Mouse (Mus musculus): ENCODE data around the gene Tlr2. TPM values are rescaled to one million over a fixed set of nuclear protein-coding genes. Genes with fewer than 3 reads are reported as not detected.
"Not testable (repeated sequence)": the region's sequence is repeated elsewhere in the genome, so short reads cannot be mapped to it uniquely, and the experiment has no call there.

Gene Tlr2
- 100 to 1,000 TPM in 17 of 26 experiments, 10 to 100 TPM in 9; 22.9 to 531 (median 170) TPM for total RNA-seq (2018; cell fraction: chromatin; rRNA removed)
- 1,000 to 10,000 TPM in 1 of 26 experiments, 100 to 1,000 TPM in 22, 10 to 100 TPM in 3; 63.0 to 1,088 (median 155) TPM for total RNA-seq (2018; cell fraction: cytosol; rRNA removed)
- 100 to 1,000 TPM in 25 of 26 experiments, 10 to 100 TPM in 1; 53.8 to 939 (median 384) TPM for total RNA-seq (2018; cell fraction: nucleus; rRNA removed)
- polyA plus RNA-seq (2018): 28.8 to 125 TPM (median 41.5 TPM) in 3 replicates

GRCm38 (mm10) chr3:83841095-83841850, at the start of gene Tlr2:
TSS of gene Tlr2 (minus strand) at chr3:83841767.
- Histone ChIP-seq H3K4me3 (ENCODE audit: inconsistent target) (peak within 1 kb of the TSS; percentile 90), H3K79me2 (ENCODE audit: inconsistent target) (peaks cover 47% of the 10 kb centered on the region; the same call in 1 of the 2 replicates), H3K27ac (peak within 1 kb of the TSS; percentile 83), H3K36me3 (ENCODE audit: inconsistent target) (peaks cover 24% of the 10 kb centered on the region; the same call in 1 of the 2 replicates)
- WGBS (ENCODE audit: missing documents): 2% methylated on average over 35 of the region's 35 CpGs

GRCm38 (mm10) chr3:83885163-83885562, 43.6 kb upstream of the Tlr2 start:
- no peak overlapping the region for H3K4me3 ChIP-seq (ENCODE audit: inconsistent target)
- H3K79me2 ChIP-seq (ENCODE audit: inconsistent target): no peaks in the 10 kb centered on the region
- 0% methylated on average over 2 of the region's 2 CpGs for WGBS (ENCODE audit: missing documents)
- no peaks in the 10 kb centered on the region for H3K36me3 ChIP-seq (ENCODE audit: inconsistent target)
- peak overlapping the region; percentile 27; the same call in 1 of the 2 replicates for H3K27ac ChIP-seq

- not testable (repeated sequence) for H3K79me2 ChIP-seq (ENCODE audit: inconsistent target); H3K36me3 ChIP-seq (ENCODE audit: inconsistent target); H3K4me3 ChIP-seq (ENCODE audit: inconsistent target); H3K27ac ChIP-seq
- WGBS (ENCODE audit: missing documents): 95% methylated on average over 5 of the region's 5 CpGs
Observed at GRCm38 (mm10) chr3:83879261-83880050, 37.9 kb upstream of the Tlr2 start.

GRCm38 (mm10) chr3:83878801-83879200, 37.2 kb upstream of the Tlr2 start:
- Histone ChIP-seq H3K79me2 (ENCODE audit: inconsistent target) (no peaks in the 10 kb centered on the region), H3K36me3 (ENCODE audit: inconsistent target) (no peaks in the 10 kb centered on the region), H3K4me3 (ENCODE audit: inconsistent target) (no peak overlapping the region), H3K27ac (no peak overlapping the region)
- WGBS (ENCODE audit: missing documents): 92% methylated on average over 4 of the region's 4 CpGs

DNA sequence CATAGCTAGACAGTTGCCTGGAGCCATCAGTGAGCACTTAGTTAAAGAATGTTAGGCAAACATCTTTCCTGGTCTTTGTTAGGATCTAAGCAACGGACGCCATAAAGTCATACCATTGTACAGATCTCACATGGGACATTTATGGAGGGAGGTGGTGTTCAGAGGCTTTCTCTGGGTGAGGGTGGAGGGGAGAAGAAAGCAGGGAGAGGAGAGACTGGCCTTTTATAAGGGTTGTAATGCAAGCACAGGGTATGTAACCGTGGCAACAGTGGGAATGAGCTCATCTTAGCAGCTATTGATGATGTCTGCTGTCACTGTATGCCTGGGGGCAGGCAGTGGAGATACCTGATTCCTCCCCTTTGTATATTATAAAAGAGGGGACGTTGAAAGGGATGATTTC, 34.7 kb upstream of the Tlr2 start:
- Histone ChIP-seq H3K27ac (no peak overlapping the region), H3K79me2 (ENCODE audit: inconsistent target) (no peaks in the 10 kb centered on the region), H3K4me3 (ENCODE audit: inconsistent target) (no peak overlapping the region), H3K36me3 (ENCODE audit: inconsistent target) (no peaks in the 10 kb centered on the region)
- WGBS (ENCODE audit: missing documents): 91% methylated on average over 4 of the region's 4 CpGs

DNA sequence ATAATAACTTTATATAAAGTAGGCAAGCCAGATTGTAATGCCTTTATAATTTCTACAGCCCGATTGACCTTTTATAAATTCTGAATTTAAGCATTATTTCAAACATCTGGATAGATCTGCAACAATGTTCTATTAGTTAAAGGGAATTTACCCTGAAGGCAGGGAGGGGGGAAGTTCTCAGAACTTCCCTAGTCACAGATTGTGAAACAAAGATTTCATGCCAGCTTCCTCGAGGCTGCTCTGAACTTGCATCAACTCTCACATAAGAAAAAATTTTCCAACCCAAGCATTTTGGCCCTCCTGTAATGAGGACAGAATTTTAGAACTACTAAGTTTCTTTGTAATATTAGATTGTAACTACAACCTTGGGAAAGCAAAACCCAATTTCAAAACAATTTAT, 33.5 kb upstream of the Tlr2 start:
- H3K4me3 ChIP-seq (ENCODE audit: inconsistent target); H3K79me2 ChIP-seq (ENCODE audit: inconsistent target); H3K36me3 ChIP-seq (ENCODE audit: inconsistent target); H3K27ac ChIP-seq: not testable (repeated sequence)
- WGBS (ENCODE audit: missing documents): 46% methylated on average over 2 of the region's 2 CpGs

DNA sequence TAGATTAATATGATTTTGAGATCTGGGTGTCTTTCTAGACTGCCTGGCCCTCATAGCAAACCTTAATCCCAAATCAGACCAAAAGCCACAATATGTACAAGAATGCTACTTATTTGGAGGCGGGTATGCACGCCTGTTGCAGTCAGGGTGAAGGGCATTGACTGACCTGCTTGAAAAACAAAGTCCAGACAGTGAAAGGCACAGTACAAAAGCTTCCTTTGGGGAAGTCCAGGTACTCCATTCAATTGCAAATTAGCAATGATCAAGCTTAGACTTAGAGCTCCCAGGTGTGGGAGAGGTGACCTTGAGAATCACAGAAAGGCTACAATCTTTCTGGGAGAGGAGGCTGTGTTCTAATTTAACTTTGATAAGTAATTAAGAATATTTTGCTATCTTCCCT, 31.3 kb upstream of the Tlr2 start:
- H3K4me3 ChIP-seq (ENCODE audit: inconsistent target); H3K27ac ChIP-seq; H3K79me2 ChIP-seq (ENCODE audit: inconsistent target); H3K36me3 ChIP-seq (ENCODE audit: inconsistent target): not testable (repeated sequence)
- WGBS (ENCODE audit: missing documents): 100% methylated on average over 2 of the region's 2 CpGs

- 93% methylated on average over 4 of the region's 4 CpGs for WGBS (ENCODE audit: missing documents)
- H3K36me3 ChIP-seq (ENCODE audit: inconsistent target); H3K79me2 ChIP-seq (ENCODE audit: inconsistent target); H3K4me3 ChIP-seq (ENCODE audit: inconsistent target); H3K27ac ChIP-seq: not testable (repeated sequence)
Observed at GRCm38 (mm10) chr3:83871962-83872361, 30.4 kb upstream of the Tlr2 start.

GRCm38 (mm10) chr3:83871559-83871958, 30.0 kb upstream of the Tlr2 start:
- WGBS (ENCODE audit: missing documents): 95% methylated on average over 7 of the region's 7 CpGs
- not testable (repeated sequence) for H3K4me3 ChIP-seq (ENCODE audit: inconsistent target); H3K79me2 ChIP-seq (ENCODE audit: inconsistent target); H3K27ac ChIP-seq; H3K36me3 ChIP-seq (ENCODE audit: inconsistent target)

GRCm38 (mm10) chr3:83869776-83870175, 28.2 kb upstream of the Tlr2 start:
- WGBS (ENCODE audit: missing documents): 93% methylated on average over 2 of the region's 2 CpGs
- H3K27ac ChIP-seq: no peak overlapping the region
- H3K36me3 ChIP-seq (ENCODE audit: inconsistent target): no peaks in the 10 kb centered on the region
- H3K4me3 ChIP-seq (ENCODE audit: inconsistent target): no peak overlapping the region
- no peaks in the 10 kb centered on the region for H3K79me2 ChIP-seq (ENCODE audit: inconsistent target)

DNA sequence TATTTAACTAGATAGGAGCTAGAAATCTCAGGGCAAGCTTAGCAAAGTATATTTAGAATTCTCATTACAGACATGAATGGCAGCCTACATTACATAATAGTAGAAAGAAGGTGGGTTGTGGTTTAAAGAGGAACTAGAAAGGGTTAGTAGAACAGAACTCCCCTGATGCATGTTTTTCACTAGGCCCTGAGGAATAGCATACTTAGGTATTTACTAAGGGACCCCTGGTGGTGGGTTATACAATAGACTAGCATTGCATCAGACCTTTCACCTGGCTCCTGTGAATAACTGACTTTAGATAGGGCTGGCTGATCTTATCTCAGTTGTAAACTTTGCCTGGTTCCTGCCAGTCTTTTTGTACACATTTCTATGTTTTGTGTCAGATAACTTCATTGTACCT, 25.5 kb upstream of the Tlr2 start:
- not testable (repeated sequence) for H3K79me2 ChIP-seq (ENCODE audit: inconsistent target); H3K27ac ChIP-seq; H3K36me3 ChIP-seq (ENCODE audit: inconsistent target); H3K4me3 ChIP-seq (ENCODE audit: inconsistent target)

GRCm38 (mm10) chr3:83865216-83865615, 23.6 kb upstream of the Tlr2 start:
- no peaks in the 10 kb centered on the region for H3K79me2 ChIP-seq (ENCODE audit: inconsistent target)
- no peak overlapping the region for H3K27ac ChIP-seq
- 55% methylated on average over 2 of the region's 2 CpGs for WGBS (ENCODE audit: missing documents)
- H3K4me3 ChIP-seq (ENCODE audit: inconsistent target): no peak overlapping the region
- no peaks in the 10 kb centered on the region for H3K36me3 ChIP-seq (ENCODE audit: inconsistent target)

DNA sequence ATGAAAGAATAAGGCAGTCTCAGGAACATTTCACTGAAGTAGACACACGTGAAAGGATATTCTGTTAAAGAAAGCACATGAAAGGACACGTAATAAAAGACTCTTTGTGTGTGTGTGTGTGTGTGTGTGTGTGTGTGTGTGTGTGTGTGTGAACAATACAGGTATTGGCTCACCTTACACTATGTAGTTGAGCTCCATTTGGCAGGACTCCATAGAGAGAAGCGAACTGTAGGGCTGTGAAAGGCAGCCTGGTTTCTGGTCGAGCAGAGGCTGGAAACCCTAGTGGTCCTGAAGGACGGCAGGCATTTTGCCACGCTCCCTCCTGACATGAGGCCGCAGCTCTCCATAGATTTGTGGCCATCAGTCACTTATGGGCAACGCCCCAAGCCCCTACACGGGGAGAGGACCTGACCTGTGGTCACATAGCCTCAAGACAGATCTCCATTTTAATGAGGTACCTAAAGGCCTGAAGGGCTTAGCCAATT, 22.5 kb upstream of the Tlr2 start:
- H3K36me3 ChIP-seq (ENCODE audit: inconsistent target): no peaks in the 10 kb centered on the region
- H3K4me3 ChIP-seq (ENCODE audit: inconsistent target): no peak overlapping the region
- no peaks in the 10 kb centered on the region for H3K79me2 ChIP-seq (ENCODE audit: inconsistent target)
- peak overlapping the region; percentile 86 for H3K27ac ChIP-seq
- 95% methylated on average over 9 of the region's 9 CpGs for WGBS (ENCODE audit: missing documents)

DNA sequence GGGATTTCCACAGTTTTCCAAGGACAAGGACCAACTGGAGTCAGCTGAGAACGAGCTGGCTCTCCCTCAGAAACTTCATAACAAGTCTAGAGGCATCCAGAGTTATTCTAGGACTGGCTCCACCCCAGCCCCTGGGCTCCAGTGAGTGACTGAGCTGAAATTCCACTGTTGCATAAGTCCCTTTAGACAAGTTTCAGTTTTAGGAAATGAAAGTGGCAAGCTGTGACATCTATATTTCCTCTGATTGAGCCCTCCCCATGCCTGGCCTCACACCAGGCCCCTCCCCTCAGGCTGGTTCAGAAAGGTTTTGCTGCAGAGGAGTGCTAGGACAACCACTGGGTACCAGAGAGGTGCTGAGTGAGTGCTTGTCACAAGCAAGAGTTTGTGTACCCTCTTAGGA, 21.4 kb upstream of the Tlr2 start:
- no peak overlapping the region for H3K4me3 ChIP-seq (ENCODE audit: inconsistent target)
- H3K27ac ChIP-seq: peak overlapping the region; percentile 86
- H3K36me3 ChIP-seq (ENCODE audit: inconsistent target): no peaks in the 10 kb centered on the region
- no peaks in the 10 kb centered on the region for H3K79me2 ChIP-seq (ENCODE audit: inconsistent target)
- 0% methylated on average over 1 of the region's 1 CpGs for WGBS (ENCODE audit: missing documents)

DNA sequence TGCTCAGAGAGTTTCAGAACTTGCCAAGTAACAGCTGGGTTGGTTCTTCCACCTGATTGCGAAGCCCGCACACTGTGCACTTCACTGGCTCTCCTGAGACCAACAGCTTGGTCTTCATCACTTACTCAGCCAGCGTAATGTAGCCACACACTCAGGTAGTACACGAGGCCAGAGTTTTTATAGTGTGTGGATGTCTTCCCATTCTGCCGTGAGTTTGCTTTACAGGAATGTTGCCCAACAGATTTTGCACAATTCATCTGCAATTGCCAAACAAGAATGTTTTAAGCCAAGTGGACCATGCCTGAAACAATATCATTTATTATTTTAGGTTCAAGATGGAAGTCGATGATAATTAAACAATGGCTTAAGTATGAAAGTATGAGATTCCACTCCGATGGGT, 18.0 kb upstream of the Tlr2 start:
- 74% methylated on average over 6 of the region's 7 CpGs for WGBS (ENCODE audit: missing documents)
- Histone ChIP-seq H3K27ac (no peak overlapping the region), H3K36me3 (ENCODE audit: inconsistent target) (no peaks in the 10 kb centered on the region)

More for the DNA sequence above, 18.0 kb upstream of the Tlr2 start:
- Histone ChIP-seq H3K79me2 (ENCODE audit: inconsistent target) (no peaks in the 10 kb centered on the region), H3K4me3 (ENCODE audit: inconsistent target) (no peak overlapping the region)

Measured in macrophage (primary cell).